Mouse (Mus musculus): ENCODE results near the gene Frmd4a.

DNA sequence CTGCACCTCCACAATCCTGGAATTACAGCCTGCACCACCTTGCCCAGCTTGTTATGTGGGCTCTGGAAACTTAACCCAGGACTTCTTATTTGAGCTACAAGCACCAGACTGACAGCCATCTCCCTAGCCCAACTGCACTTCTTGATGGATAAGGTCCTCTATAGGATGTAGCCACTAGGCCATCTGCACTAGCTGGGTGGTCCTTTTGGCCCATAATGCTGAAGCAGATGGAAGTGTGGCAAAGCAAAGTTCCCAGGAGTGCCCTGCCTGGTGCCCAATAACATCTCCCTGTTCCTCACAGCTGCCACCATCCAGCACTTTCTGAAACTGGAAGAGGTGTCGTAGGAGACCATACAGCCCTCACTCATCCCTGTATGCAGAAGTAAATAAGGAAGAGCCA is 353.8 kb downstream of the Frmd4a start:
- TF ChIP-seq POLR2A (IDR thresholded peaks at IDR 0.05; ENCODE audit: borderline replicate concordance, extremely low read depth, low read depth, low read length) (no peak), CTCF (IDR thresholded peaks at IDR 0.05; ENCODE audit: insufficient read depth, low read length) (no peak)
